Mouse (Mus musculus): ENCODE measurements around the gene Dusp16.

- TF ChIP-seq POLR2A (IDR thresholded peaks at IDR 0.05; ENCODE audit: low read depth, low read length) (no peak), CTCF (conservative IDR thresholded peaks at IDR 0.05; ENCODE audit: insufficient read depth, insufficient read length, low read depth, low read length) (no peak)
These were observed 61.4 kb downstream of the Dusp16 start for GRCm38 (mm10) chr6:134730978-134731377.
